Mouse (Mus musculus) stomach, postnatal 0 days (tissue): ENCODE measurements around the gene Zfand5. TPM values are rescaled to one million over a fixed set of nuclear protein-coding genes. Genes with fewer than 3 reads are reported as not detected.
"Not testable (repeated sequence)": the region's sequence is repeated elsewhere in the genome, so short reads cannot be mapped to it uniquely, and the experiment has no call there.

Experiments
- ATAC-seq: fragments of 200-750 bp; cut with Nextera tagmentation; 2 replicates; pipeline ENCODE4 v1.8.0; 2017; ENCODE audit not compliant: low FRiP score, low TSS enrichment
- DNase-seq: peaks from one replicate; pipeline ENCODE4 v3.0.0-alpha.2; 2016; ENCODE audit warnings: low spot score
- H3K27ac ChIP-seq: fragments of 300-500 bp; sonication (generic); replicated peaks from 2 replicates; pipeline ENCODE4 v1.5.1; 2014; ENCODE audit warnings: mild to moderate bottlenecking, control low read depth
- H3K27me3 ChIP-seq: fragments of 300-500 bp; sonication (generic); 2 replicates; pipeline ENCODE4 v1.6.1; 2014; ENCODE audit warnings: low read length; ENCODE audit not compliant: control insufficient read depth, insufficient read depth
- H3K36me3 ChIP-seq: fragments of 300-500 bp; sonication (generic); 2 replicates; pipeline ENCODE4 v1.6.1; 2014; ENCODE audit warnings: low read length, mixed read lengths; ENCODE audit not compliant: control insufficient read depth, insufficient read depth
- H3K4me1 ChIP-seq: fragments of 300-500 bp; sonication (generic); replicated peaks from 2 replicates; pipeline ENCODE4 v1.6.1; 2014; ENCODE audit warnings: antibody characterized with exemption; ENCODE audit not compliant: control insufficient read depth, insufficient read depth
- H3K4me2 ChIP-seq: fragments of 300-500 bp; sonication (generic); replicated peaks from 2 replicates; pipeline ENCODE4 v1.6.1; 2014; ENCODE audit warnings: low read depth, mild to moderate bottlenecking, control low read depth, moderate library complexity
- H3K4me3 ChIP-seq: fragments of 300-500 bp; sonication (generic); 2 replicates; pipeline ENCODE4 v1.5.1; 2014; ENCODE audit warnings: low read depth, low read length, control low read depth
- H3K9ac ChIP-seq: fragments of 300-500 bp; sonication (generic); 2 replicates; pipeline ENCODE4 v1.6.1; 2014; ENCODE audit warnings: mild to moderate bottlenecking, low read length, control low read depth, mixed read lengths
- H3K9me3 ChIP-seq: fragments of 300-500 bp; sonication (generic); 2 replicates; pipeline ENCODE4 v1.6.1; 2016; ENCODE audit warnings: low read length; ENCODE audit not compliant: control insufficient read depth
- CTCF ChIP-seq: IDR thresholded peaks from 2 replicates; pipeline ENCODE4 v1.5.1; 2016; ENCODE audit warnings: antibody characterized with exemption, low read depth, mild to moderate bottlenecking, moderate library complexity
- EP300 ChIP-seq: optimal IDR thresholded peaks from 2 replicates; pipeline ENCODE3; 2016; ENCODE audit warnings: antibody characterized with exemption
- WGBS: fragments of 180-500 bp; shearing (Covaris S2); extraction: QIAGEN DNeasy Blood & Tissue Kit; methylation state at CpG from one replicate; pipeline ENCODE4 v1.1.7; 2014; 5-methylcytosine and 5-hydroxymethylcytosine counted together
- polyA plus RNA-seq: library from polyadenylated mRNA; unstranded; fragments of >200 nt; fragmentation: Nextera tagmentation; extraction: Ambion mirVana; gene quantifications from 2 replicates; pipeline ENCODE4 v1.2.1, GENCODE M21; 2015

Gene Zfand5
- polyA plus RNA-seq, 1 experiment from 2014 or later = 82.5 TPM

DNA sequence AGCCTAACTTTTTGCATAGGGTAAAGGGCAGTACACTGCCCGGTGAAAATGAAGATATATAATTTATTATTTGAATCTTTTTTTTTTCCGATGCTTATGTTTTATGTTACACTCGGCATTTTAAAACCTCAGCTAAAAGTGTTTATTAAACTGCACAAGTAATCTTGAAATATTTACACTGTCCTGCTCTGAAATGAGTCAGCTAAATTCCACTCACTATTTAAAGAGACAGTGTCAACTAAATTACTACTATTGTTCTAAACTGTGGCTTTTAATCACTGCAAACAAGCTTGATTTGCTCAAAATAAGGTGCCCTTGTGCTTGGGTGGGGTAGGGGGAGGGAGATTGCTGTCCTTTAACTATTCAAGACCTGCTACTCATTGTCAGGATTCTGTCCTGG, 2.6 kb downstream of the Zfand5 start:
- WGBS = 3% methylated on average over 3 of the region's 3 CpGs
- peak overlapping the region; percentile 67 for H3K27ac ChIP-seq
- TF ChIP-seq CTCF (no peak), EP300 (no peak)
- peak overlapping the region; percentile 53 for H3K4me2 ChIP-seq
- H3K4me1 ChIP-seq = peaks cover 3% of the 10 kb centered on the region; the same call in 1 of the 2 replicates
- DNase-seq = no peak
- H3K4me3 ChIP-seq = peak overlapping the region; percentile 97
- no peak for ATAC-seq
- H3K9ac ChIP-seq = peak overlapping the region; percentile 45
- no peaks in the 10 kb centered on the region for H3K27me3 ChIP-seq
- no peaks in the 10 kb centered on the region for H3K9me3 ChIP-seq
- peaks cover 5% of the 10 kb centered on the region; the same call in 1 of the 2 replicates for H3K36me3 ChIP-seq

DNA sequence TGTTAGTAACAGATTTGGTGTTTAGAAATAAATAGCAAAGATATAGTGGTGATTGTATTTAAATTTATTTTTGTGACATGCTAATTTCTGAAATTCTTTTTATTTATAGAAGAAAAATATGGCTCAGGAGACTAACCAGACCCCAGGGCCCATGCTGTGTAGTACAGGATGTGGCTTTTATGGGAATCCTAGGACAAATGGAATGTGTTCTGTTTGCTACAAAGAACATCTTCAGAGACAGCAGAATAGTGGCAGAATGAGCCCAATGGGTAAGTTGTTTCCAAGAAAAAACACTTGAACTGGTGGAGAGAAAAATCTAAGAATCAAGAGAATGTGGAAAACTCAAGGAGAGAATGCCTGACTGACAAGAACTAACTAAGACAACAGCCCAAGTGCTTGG, 4.2 kb downstream of the Zfand5 start:
- no peaks in the 10 kb centered on the region for H3K27me3 ChIP-seq
- no peak overlapping the region for H3K4me3 ChIP-seq
- no peak overlapping the region for H3K4me2 ChIP-seq
- peaks cover 3% of the 10 kb centered on the region; the same call in 1 of the 2 replicates for H3K4me1 ChIP-seq
- DNase-seq (no peak), ATAC-seq (no peak)
- no peak overlapping the region for H3K9ac ChIP-seq
- TF ChIP-seq EP300 (no peak), CTCF (no peak)
- no peaks in the 10 kb centered on the region for H3K9me3 ChIP-seq
- H3K36me3 ChIP-seq = peaks cover 10% of the 10 kb centered on the region; the same call in 1 of the 2 replicates
- no peak overlapping the region for H3K27ac ChIP-seq

DNA sequence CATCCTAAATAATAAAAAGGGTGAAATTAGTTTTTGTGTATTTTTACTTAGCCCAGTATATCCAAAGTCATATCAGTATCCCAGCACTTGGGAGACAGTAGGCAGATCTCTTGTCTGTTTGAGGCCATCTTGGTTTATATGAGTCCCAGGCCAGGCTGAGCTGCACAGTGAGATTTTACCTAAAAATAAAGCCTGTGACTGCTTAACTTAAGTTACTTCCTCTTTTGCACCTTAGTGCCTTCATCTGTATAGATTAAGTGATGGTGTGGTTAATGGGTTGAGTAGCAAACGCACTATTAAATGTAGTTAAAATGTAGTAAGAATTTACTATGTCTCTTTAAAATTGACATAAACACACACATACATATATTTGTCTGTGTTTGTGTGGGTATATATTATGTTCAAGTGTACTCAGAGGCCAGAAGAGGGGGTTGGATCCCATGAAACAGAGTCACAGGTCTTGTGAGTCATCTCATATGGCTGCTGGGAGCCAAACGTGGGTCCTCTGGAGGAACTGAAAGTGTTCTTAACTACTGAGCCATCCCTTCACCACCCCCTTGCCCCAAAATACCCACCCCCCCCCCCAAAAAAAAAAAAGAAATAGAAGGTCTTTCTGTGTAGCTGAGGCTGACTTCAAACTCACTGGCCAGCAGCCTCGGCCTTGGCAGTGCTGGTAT, 14.5 kb downstream of the Zfand5 start:
- TF ChIP-seq CTCF = no peak
- TF ChIP-seq EP300 = no peak
- Histone ChIP-seq H3K4me2 (no peak overlapping the region), H3K4me1 (no peaks in the 10 kb centered on the region), H3K36me3 (no peaks in the 10 kb centered on the region; the same call in 1 of the 2 replicates), H3K9me3 (no peaks in the 10 kb centered on the region), H3K27ac (no peak overlapping the region), H3K9ac (no peak overlapping the region), H3K4me3 (no peak overlapping the region), H3K27me3 (no peaks in the 10 kb centered on the region)
- WGBS = 78% methylated on average over 3 of the region's 3 CpGs
- no peak for DNase-seq
- ATAC-seq = no peak

DNA sequence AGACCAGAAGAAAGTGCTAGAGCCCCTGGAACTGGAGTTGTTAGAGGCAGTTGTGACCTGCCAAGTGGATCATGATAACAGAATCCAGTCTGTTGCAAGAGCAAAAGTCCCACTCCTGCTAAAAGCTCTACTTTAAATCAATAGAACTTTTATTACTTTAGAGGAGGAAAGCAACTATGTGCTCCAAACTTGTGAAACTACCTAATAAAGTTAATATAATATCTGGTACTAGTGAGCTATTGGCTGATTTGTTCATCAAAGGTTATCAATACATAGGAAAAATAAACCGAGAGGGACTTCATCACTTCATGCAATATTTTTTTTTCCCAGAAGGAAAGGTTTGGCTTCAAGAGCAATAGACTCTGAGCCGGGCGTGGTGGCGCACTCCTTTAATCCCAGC, 25.3 kb downstream of the Zfand5 start:
- DNase-seq (no peak), ATAC-seq (no peak)
- TF ChIP-seq EP300 (no peak), CTCF (no peak)
- Histone ChIP-seq H3K4me2 (no peak overlapping the region), H3K27me3 (no peaks in the 10 kb centered on the region), H3K27ac (no peak overlapping the region), H3K36me3 (no peaks in the 10 kb centered on the region), H3K4me1 (no peaks in the 10 kb centered on the region), H3K4me3 (no peak overlapping the region), H3K9me3 (no peaks in the 10 kb centered on the region), H3K9ac (no peak overlapping the region)
- 96% methylated on average over 4 of the region's 4 CpGs for WGBS

DNA sequence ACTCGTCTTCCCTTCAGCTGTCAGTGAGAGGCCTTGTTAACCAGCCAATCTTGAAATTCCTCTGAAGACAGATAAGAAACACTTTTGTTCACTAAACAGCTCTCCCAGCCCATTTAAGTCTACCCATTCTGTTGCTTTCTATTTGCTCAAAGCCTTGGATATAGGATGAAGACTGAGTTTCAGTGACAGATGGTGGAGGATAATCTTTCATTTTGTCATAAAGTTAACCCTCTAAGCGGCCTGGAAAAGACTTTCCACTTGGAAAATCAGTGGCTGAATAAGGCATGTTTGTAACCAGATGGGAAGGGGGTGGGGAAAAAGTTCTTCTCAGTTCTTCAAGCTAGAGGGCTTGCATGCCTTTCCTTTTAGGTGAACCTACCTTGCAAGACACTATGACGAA, 29.7 kb downstream of the Zfand5 start:
- Histone ChIP-seq H3K9ac (no peak overlapping the region), H3K4me1 (no peaks in the 10 kb centered on the region), H3K36me3 (no peaks in the 10 kb centered on the region), H3K27me3 (no peaks in the 10 kb centered on the region), H3K27ac (no peak overlapping the region), H3K4me3 (no peak overlapping the region), H3K9me3 (no peaks in the 10 kb centered on the region), H3K4me2 (no peak overlapping the region)
- TF ChIP-seq CTCF = no peak
- TF ChIP-seq EP300 = no peak
- WGBS = 22% methylated on average over 3 of the region's 3 CpGs
- no peak for DNase-seq
- no peak for ATAC-seq

DNA sequence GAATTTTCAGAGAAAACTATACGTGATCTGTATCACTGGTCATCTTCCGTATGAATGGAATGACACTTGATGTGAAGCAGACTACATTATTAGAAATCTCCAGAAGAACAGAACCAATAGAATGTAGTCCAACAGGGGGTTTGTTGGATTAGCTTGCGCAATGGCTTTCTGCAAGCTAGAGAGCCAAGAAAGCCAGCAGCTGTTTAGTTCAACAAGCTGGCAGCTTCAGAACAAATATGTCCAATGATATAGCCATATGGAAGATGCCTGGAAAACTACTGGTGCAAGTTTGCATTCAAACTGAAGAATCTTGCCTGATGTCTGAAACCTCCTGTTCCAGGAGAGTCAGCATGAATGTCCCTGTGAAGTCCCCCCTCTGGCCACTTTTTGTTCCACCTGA, 35.7 kb downstream of the Zfand5 start:
- H3K4me3 ChIP-seq = no peak overlapping the region
- no peak for ATAC-seq
- DNase-seq = no peak
- no peak for TF ChIP-seq EP300
- TF ChIP-seq CTCF = no peak
- H3K9ac ChIP-seq = no peak overlapping the region
- no peaks in the 10 kb centered on the region for H3K9me3 ChIP-seq
- no peaks in the 10 kb centered on the region for H3K27me3 ChIP-seq
- H3K4me2 ChIP-seq = no peak overlapping the region
- H3K27ac ChIP-seq = no peak overlapping the region
- no peaks in the 10 kb centered on the region for H3K36me3 ChIP-seq
- H3K4me1 ChIP-seq = no peaks in the 10 kb centered on the region
- WGBS = 58% methylated on average over 3 of the region's 3 CpGs

DNA sequence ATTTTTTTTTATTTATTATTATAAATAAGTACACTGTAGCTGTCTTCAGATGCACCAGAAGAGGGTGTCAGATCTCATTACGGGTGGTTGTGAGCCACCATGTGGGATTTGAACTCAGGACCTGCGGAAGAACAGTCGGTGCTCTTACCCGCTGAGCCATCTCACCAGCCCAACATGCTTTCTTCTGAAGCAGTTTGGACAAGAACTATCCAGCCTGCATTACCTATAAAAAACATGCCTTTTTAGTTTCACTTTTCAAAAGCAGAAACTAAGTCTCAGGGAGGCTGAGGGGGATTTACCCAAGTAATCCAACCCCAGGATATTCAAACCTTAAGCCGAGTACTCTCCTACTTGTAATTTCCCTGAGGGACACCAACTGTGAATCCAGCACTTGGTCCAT, 38.3 kb downstream of the Zfand5 start:
- H3K9me3 ChIP-seq, H3K4me3 ChIP-seq, H3K27ac ChIP-seq, H3K4me1 ChIP-seq, DNase-seq, ATAC-seq, H3K4me2 ChIP-seq, H3K36me3 ChIP-seq, H3K27me3 ChIP-seq, H3K9ac ChIP-seq: not testable (repeated sequence)
- 86% methylated on average over 5 of the region's 5 CpGs for WGBS
